Mouse (Mus musculus) midbrain, embryonic 14.5 days (tissue): ENCODE results near the gene Rb1. TPM values are rescaled to one million over a fixed set of nuclear protein-coding genes. Genes with fewer than 3 reads are reported as not detected.

Experiments used
- ATAC-seq: fragments of 200-750 bp; cut with Nextera tagmentation; 2 replicates; pipeline ENCODE4 v1.8.0; 2017; ENCODE audit warnings: moderate number of reproducible peaks, moderate library complexity; ENCODE audit not compliant: low FRiP score, low TSS enrichment
- DNase-seq: peaks from one replicate; pipeline ENCODE4 v3.0.0-alpha.2; 2015
- H3K27ac ChIP-seq: fragments of 300-500 bp; sonication (generic); replicated peaks from 2 replicates; pipeline ENCODE4 v1.5.1; 2014; ENCODE audit warnings: mild to moderate bottlenecking, low read depth, low read length, moderate library complexity
- H3K27me3 ChIP-seq: fragments of 300-500 bp; sonication (generic); 2 replicates; pipeline ENCODE4 v1.6.1; 2014; ENCODE audit warnings: low read length, control low read depth, mixed read lengths; ENCODE audit not compliant: control insufficient read depth, insufficient read depth
- H3K36me3 ChIP-seq: fragments of 300-500 bp; sonication (generic); 2 replicates; pipeline ENCODE4 v1.6.1; 2014; ENCODE audit warnings: low read length, control low read depth; ENCODE audit not compliant: control insufficient read depth, insufficient read depth
- H3K4me1 ChIP-seq: fragments of 300-500 bp; sonication (generic); 2 replicates; pipeline ENCODE4 v1.6.1; 2014; ENCODE audit warnings: mild to moderate bottlenecking, antibody characterized with exemption, low read length, control low read depth; ENCODE audit not compliant: control insufficient read depth, insufficient read depth
- H3K4me2 ChIP-seq: fragments of 300-500 bp; sonication (generic); 2 replicates; pipeline ENCODE4 v1.6.1; 2014; ENCODE audit warnings: mild to moderate bottlenecking, low read length, moderate library complexity
- H3K4me3 ChIP-seq: fragments of 300-500 bp; sonication (generic); replicated peaks from 2 replicates; pipeline ENCODE4 v1.5.1; 2014; ENCODE audit warnings: low read depth, low read length
- H3K9ac ChIP-seq: fragments of 300-500 bp; sonication (generic); replicated peaks from 2 replicates; pipeline ENCODE4 v1.6.1; 2014; ENCODE audit warnings: mild to moderate bottlenecking, low read length, moderate library complexity
- H3K9me3 ChIP-seq: fragments of 300-500 bp; sonication (generic); 2 replicates; pipeline ENCODE4 v1.6.1; 2016; ENCODE audit warnings: low read length, control low read depth, mixed read lengths; ENCODE audit not compliant: control insufficient read depth
- WGBS: fragments of 180-500 bp; shearing (Covaris S2); extraction: QIAGEN DNeasy Blood & Tissue Kit; methylation state at CpG from one replicate; pipeline ENCODE4 v1.1.7; 2014; 5-methylcytosine and 5-hydroxymethylcytosine counted together
- polyA plus RNA-seq: library from polyadenylated mRNA; unstranded; fragments of >200 nt; fragmentation: Nextera tagmentation; extraction: Ambion mirVana; gene quantifications from 2 replicates; pipeline ENCODE4 v1.2.1, GENCODE M21; 2014

Gene Rb1
- polyA plus RNA-seq, 1 experiment from 2014 or later: 36.4 TPM

DNA sequence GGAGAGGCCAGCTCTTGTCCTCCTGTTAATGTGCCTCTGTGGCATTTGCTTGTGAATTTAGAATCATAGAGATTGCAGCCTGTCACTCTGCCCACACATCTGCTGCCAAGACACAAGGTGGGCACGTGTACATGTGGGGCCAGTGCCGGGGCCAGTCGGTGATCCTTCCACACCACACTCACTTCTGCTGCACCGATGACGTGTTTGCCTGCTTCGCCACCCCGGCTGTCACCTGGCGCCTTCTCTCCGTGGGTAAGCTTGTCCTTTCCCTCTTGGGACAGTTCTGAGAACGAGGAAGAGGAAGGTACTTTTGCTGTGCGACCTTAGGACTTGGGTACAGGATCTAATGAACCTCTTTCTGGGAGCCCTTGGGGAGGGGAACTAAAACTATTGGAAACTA lies 152.0 kb downstream of the Rb1 start:
- Histone ChIP-seq H3K27me3 (no peaks in the 10 kb centered on the region), H3K4me3 (no peak overlapping the region), H3K36me3 (peaks cover 72% of the 10 kb centered on the region), H3K9me3 (no peaks in the 10 kb centered on the region), H3K4me1 (no peaks in the 10 kb centered on the region), H3K9ac (no peak overlapping the region), H3K27ac (no peak overlapping the region), H3K4me2 (no peak overlapping the region)
- WGBS: 91% methylated on average over 11 of the region's 11 CpGs
- no peak for ATAC-seq
- no peak for DNase-seq

- no peak overlapping the region for H3K4me3 ChIP-seq
- no peak overlapping the region for H3K9ac ChIP-seq
- H3K36me3 ChIP-seq: peaks cover 72% of the 10 kb centered on the region
- no peaks in the 10 kb centered on the region for H3K9me3 ChIP-seq
- ATAC-seq: no peak
- no peaks in the 10 kb centered on the region for H3K27me3 ChIP-seq
- 58% methylated on average over 12 of the region's 12 CpGs for WGBS
- no peak overlapping the region for H3K27ac ChIP-seq
- DNase-seq: no peak
- H3K4me2 ChIP-seq: no peak overlapping the region
- H3K4me1 ChIP-seq: no peaks in the 10 kb centered on the region
Observed at GRCm38 (mm10) chr14:73172196-73173011, 153.2 kb downstream of the Rb1 start.

DNA sequence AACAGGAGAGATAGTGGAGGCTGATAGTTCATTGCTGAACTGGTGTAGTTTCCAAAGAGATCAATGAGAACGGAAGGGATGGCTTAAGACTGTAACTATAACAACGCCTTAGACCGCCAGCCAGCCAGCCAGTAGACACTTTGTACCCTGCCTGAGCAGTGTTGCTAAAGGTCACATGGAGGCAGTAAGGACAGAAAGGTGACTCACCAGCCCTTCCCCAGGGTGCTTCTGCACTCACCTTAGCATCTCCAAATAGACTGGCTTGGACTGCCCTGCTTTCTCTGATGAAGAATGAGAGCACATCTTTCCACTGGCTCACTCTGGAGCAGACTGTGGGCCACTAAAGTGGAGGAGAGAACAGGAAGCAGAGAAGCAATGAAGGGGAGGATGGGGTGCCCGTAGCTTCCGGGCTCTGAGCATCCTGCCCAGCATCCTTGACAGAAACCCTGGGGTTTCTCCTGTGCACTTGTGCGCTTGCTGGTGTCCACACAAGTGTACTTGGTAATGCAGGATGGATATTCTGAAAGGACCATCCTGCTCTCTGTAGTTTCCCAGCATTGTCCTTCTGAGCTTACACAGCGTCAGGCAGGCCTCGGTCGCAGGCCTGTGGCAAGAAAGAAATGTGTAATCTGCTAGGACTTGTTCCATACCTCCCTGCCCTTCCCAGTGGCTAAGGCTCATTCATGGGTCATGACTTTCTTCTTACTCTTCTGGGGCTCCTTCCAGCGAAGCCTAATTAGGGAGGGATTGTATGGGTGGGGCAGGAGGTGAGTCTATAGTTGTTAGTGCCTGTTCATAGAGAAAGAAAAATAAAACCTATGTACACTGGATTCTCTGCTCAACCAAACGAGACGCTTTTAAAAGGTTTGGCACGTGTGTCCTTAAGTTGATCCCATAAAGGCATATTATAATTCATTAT lies 155.4 kb downstream of the Rb1 start:
- WGBS: 85% methylated on average over 13 of the region's 13 CpGs
- Histone ChIP-seq H3K27me3 (no peaks in the 10 kb centered on the region), H3K4me2 (no peak overlapping the region), H3K4me3 (no peak overlapping the region), H3K4me1 (no peaks in the 10 kb centered on the region), H3K27ac (no peak overlapping the region), H3K36me3 (peaks cover 73% of the 10 kb centered on the region), H3K9me3 (no peaks in the 10 kb centered on the region), H3K9ac (no peak overlapping the region)
- DNase-seq: no peak
- ATAC-seq: no peak

GRCm38 (mm10) chr14:73168605-73169004 lies 157.0 kb downstream of the Rb1 start:
- no peaks in the 10 kb centered on the region for H3K9me3 ChIP-seq
- H3K36me3 ChIP-seq: peaks cover 71% of the 10 kb centered on the region
- H3K4me1 ChIP-seq: no peaks in the 10 kb centered on the region
- ATAC-seq (no peak), DNase-seq (no peak)
- 95% methylated on average over 6 of the region's 6 CpGs for WGBS
- H3K9ac ChIP-seq: no peak overlapping the region
- H3K27me3 ChIP-seq: no peaks in the 10 kb centered on the region
- H3K4me3 ChIP-seq: no peak overlapping the region
- no peak overlapping the region for H3K27ac ChIP-seq
- no peak overlapping the region for H3K4me2 ChIP-seq

GRCm38 (mm10) chr14:73165136-73165535 lies 160.5 kb downstream of the Rb1 start:
- H3K9ac ChIP-seq: no peak overlapping the region
- no peak overlapping the region for H3K27ac ChIP-seq
- peaks cover 70% of the 10 kb centered on the region for H3K36me3 ChIP-seq
- no peaks in the 10 kb centered on the region for H3K9me3 ChIP-seq
- DNase-seq (no peak), ATAC-seq (no peak)
- no peak overlapping the region for H3K4me2 ChIP-seq
- H3K4me3 ChIP-seq: no peak overlapping the region
- H3K4me1 ChIP-seq: no peaks in the 10 kb centered on the region
- 96% methylated on average over 6 of the region's 6 CpGs for WGBS
- H3K27me3 ChIP-seq: no peaks in the 10 kb centered on the region

GRCm38 (mm10) chr14:73163363-73163998 lies 162.1 kb downstream of the Rb1 start:
- Histone ChIP-seq H3K9me3 (no peaks in the 10 kb centered on the region), H3K4me2 (no peak overlapping the region), H3K4me3 (no peak overlapping the region), H3K36me3 (peaks cover 69% of the 10 kb centered on the region), H3K27ac (no peak overlapping the region), H3K9ac (no peak overlapping the region), H3K4me1 (no peaks in the 10 kb centered on the region), H3K27me3 (no peaks in the 10 kb centered on the region)
- DNase-seq: no peak
- WGBS: 95% methylated on average over 10 of the region's 10 CpGs
- no peak for ATAC-seq

DNA sequence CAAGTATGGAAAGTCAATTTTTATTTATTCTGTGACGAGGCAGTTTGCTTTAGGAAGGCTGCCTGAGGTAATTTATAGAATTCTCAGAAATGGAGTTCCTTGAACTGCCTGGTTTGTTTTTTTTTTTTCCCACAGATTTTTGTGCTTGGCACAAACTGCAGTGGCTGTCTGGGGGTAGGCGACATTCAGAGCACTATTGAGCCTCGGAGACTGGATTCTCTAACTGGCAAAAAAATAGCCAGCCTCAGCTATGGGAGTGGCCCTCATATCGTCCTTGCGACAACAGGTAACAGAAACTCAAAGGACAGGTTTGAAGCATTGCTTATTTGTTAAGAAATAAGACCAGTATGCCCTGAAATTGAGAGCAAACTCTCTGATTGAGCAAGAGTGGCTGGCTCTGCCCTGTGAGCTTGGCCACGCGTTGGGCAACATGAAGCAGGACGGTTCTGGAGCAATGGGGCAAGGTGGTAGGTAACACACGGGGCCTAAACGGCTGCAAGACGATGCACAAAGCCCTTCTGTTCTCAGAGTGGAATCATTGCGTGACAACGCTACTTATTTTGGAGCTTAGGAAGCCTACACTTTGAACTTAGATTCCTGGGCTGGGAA lies 163.3 kb downstream of the Rb1 start:
- Histone ChIP-seq H3K27ac (no peak overlapping the region), H3K27me3 (no peaks in the 10 kb centered on the region), H3K4me1 (no peaks in the 10 kb centered on the region), H3K9me3 (no peaks in the 10 kb centered on the region), H3K9ac (no peak overlapping the region), H3K4me2 (no peak overlapping the region), H3K4me3 (no peak overlapping the region), H3K36me3 (peaks cover 63% of the 10 kb centered on the region)
- 94% methylated on average over 13 of the region's 13 CpGs for WGBS
- DNase-seq (no peak), ATAC-seq (no peak)

DNA sequence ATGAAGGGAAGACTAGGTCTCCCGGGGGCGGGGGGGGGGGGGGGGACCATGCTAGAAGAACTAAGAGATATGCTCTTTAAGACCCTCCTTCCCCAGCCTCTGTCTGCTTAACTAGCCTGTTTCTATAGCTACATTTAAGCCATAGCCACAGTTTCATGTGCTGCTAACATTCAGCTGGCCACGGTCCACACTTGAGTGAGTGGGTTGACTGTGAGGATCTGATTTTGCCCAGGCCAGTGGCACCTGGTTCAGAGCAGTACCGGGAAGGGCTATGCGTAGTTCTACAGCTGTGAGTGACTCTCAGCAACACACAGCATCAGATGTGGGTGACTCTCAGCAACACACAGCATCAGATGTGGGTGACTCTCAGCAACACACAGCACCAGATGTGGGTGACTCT lies 164.3 kb downstream of the Rb1 start:
- no peaks in the 10 kb centered on the region for H3K9me3 ChIP-seq
- H3K27me3 ChIP-seq: no peaks in the 10 kb centered on the region
- H3K4me3 ChIP-seq: no peak overlapping the region
- H3K4me2 ChIP-seq: no peak overlapping the region
- 91% methylated on average over 4 of the region's 5 CpGs for WGBS
- DNase-seq (no peak), ATAC-seq (no peak)
- H3K27ac ChIP-seq: no peak overlapping the region
- H3K9ac ChIP-seq: no peak overlapping the region
- H3K36me3 ChIP-seq: peaks cover 59% of the 10 kb centered on the region
- no peaks in the 10 kb centered on the region for H3K4me1 ChIP-seq
